Mouse (Mus musculus): ENCODE measurements around the gene Prkce. TPM values are rescaled to one million over a fixed set of nuclear protein-coding genes. Genes with fewer than 3 reads are reported as not detected.

Prkce gene
- total RNA-seq, 1 experiment: 1.7 TPM

DNA sequence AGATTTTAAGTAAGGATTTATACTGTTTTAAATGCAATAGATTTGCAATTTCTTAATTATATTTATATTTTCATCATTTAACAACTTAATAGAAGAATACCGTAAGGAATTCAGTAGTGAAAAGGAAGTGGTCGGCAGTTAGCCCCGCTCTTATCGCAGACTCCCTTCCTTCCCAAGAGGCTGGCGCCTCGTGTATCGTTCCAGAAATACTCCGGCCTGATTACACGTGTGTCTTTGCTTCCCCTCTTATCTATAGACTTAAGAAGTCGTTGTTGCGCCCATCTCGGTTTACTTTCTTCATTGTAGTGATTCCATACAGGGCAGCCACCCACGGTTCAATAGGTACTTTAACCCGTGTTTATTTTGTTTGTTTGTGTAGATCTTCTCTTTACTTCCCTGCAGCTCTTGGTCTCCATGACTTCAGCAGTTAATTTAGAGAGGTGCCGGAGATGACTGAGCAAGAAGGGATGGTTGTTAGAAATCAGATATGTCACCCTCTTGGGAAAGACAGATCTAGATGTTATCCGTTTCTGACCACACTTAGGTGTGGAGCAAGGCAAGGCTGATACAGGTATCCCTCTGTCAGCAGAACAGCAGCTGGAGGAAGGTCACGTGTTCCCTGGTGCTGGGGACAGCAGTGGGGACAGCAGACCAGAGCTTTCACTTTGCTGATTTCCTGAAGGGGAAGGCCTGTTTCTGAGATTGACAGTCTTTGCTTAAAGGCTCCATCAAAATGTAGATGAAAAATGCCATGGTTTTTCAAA lies 40.7 kb downstream of the Prkce start:
- no peak for TF ChIP-seq ZC3H11A (IDR thresholded peaks at IDR 0.05; ENCODE audit: borderline replicate concordance, low read depth, low read length)
- no peak for TF ChIP-seq ZNF384 (IDR thresholded peaks at IDR 0.05; ENCODE audit: low read depth, low read length)
- TF ChIP-seq CHD2 (IDR thresholded peaks at IDR 0.05; ENCODE audit: low read depth, low read length): no peak
- TF ChIP-seq MAFK (IDR thresholded peaks at IDR 0.05; ENCODE audit: insufficient read depth, low read depth, low read length): no peak
- TF ChIP-seq HCFC1 (IDR thresholded peaks at IDR 0.05; ENCODE audit: borderline replicate concordance, insufficient read depth, low read length): no peak
- Histone ChIP-seq H3K4me1 (ENCODE audit: control insufficient read depth in 2 of 2, insufficient read depth in 2 of 2, low read length in 2 of 2, poor library complexity in 1 of 2) (no peaks in the 10 kb centered on the region), H3K9ac (ENCODE audit: insufficient read depth, low read depth, low read length, poor library complexity, severe bottlenecking) (no peak overlapping the region), H3K4me3 (ENCODE audit: insufficient read depth in 1 of 2, low read depth in 1 of 2, low read length in 2 of 2, poor library complexity in 1 of 2, severe bottlenecking in 1 of 2) (no peak overlapping the region), H3K9me3 (ENCODE audit: control insufficient read depth, insufficient read depth, low read depth, low read length) (no peaks in the 10 kb centered on the region), H3K36me3 (ENCODE audit: control insufficient read depth, insufficient read depth, low read length, poor library complexity, severe bottlenecking) (no peaks in the 10 kb centered on the region), H3K27ac (ENCODE audit: insufficient read depth, low read depth, low read length, poor library complexity, severe bottlenecking) (no peak overlapping the region)
- DNase-seq (ENCODE audit: low read depth, low spot score): no peak
- in situ Hi-C loops (cut with MboI; ENCODE audit: low sequenced_read_pairs in 2 of 2, unreplicated experiment in 2 of 2): no loop called here

DNA sequence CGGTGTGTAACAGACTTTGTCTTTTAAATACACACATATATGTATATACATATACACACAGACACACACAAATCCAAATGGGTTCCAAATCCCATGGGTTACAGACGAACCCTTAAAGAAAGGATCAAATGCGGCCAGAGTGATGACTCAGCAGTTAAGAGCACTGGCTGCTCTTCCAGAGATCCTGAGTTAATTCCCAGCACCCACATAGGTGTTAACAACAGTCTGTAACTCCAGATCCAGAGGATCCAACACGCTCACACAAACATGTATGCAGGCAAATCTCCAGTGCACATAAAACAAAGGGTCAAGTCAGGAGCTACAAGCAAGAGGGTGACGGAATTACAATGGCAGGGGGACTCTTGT lies 41.2 kb downstream of the Prkce start:
- no peaks in the 10 kb centered on the region for H3K4me1 ChIP-seq (ENCODE audit: control insufficient read depth in 2 of 2, insufficient read depth in 2 of 2, low read length in 2 of 2, poor library complexity in 1 of 2)
- no peak for DNase-seq (ENCODE audit: low read depth, low spot score)
- H3K9me3 ChIP-seq (ENCODE audit: control insufficient read depth, insufficient read depth, low read depth, low read length): no peaks in the 10 kb centered on the region
- H3K9ac ChIP-seq (ENCODE audit: insufficient read depth, low read depth, low read length, poor library complexity, severe bottlenecking): no peak overlapping the region
- H3K27ac ChIP-seq (ENCODE audit: insufficient read depth, low read depth, low read length, poor library complexity, severe bottlenecking): no peak overlapping the region
- H3K4me3 ChIP-seq (ENCODE audit: insufficient read depth in 1 of 2, low read depth in 1 of 2, low read length in 2 of 2, poor library complexity in 1 of 2, severe bottlenecking in 1 of 2): no peak overlapping the region
- no peaks in the 10 kb centered on the region for H3K36me3 ChIP-seq (ENCODE audit: control insufficient read depth, insufficient read depth, low read length, poor library complexity, severe bottlenecking)
- TF ChIP-seq HCFC1 (IDR thresholded peaks at IDR 0.05; ENCODE audit: borderline replicate concordance, insufficient read depth, low read length): no peak
- TF ChIP-seq MAFK (IDR thresholded peaks at IDR 0.05; ENCODE audit: insufficient read depth, low read depth, low read length): peak; percentile 88
- no peak for TF ChIP-seq ZC3H11A (IDR thresholded peaks at IDR 0.05; ENCODE audit: borderline replicate concordance, low read depth, low read length)
- TF ChIP-seq ZNF384 (IDR thresholded peaks at IDR 0.05; ENCODE audit: low read depth, low read length): no peak
- no peak for TF ChIP-seq CHD2 (IDR thresholded peaks at IDR 0.05; ENCODE audit: low read depth, low read length)
- in situ Hi-C loops (cut with MboI; ENCODE audit: low sequenced_read_pairs in 2 of 2, unreplicated experiment in 2 of 2): no loop called here

GRCm38 (mm10) chr17:86209680-86210251 lies 42.2 kb downstream of the Prkce start:
- DNase-seq (ENCODE audit: low read depth, low spot score): no peak
- in situ Hi-C loops (cut with MboI; ENCODE audit: low sequenced_read_pairs in 2 of 2, unreplicated experiment in 2 of 2): no loop called here
- TF ChIP-seq MAFK (IDR thresholded peaks at IDR 0.05; ENCODE audit: insufficient read depth, low read depth, low read length): no peak
- no peak for TF ChIP-seq ZNF384 (IDR thresholded peaks at IDR 0.05; ENCODE audit: low read depth, low read length)
- no peak for TF ChIP-seq ZC3H11A (IDR thresholded peaks at IDR 0.05; ENCODE audit: borderline replicate concordance, low read depth, low read length)
- TF ChIP-seq CHD2 (IDR thresholded peaks at IDR 0.05; ENCODE audit: low read depth, low read length): no peak
- TF ChIP-seq HCFC1 (IDR thresholded peaks at IDR 0.05; ENCODE audit: borderline replicate concordance, insufficient read depth, low read length): no peak
- Histone ChIP-seq H3K4me3 (ENCODE audit: insufficient read depth in 1 of 2, low read depth in 1 of 2, low read length in 2 of 2, poor library complexity in 1 of 2, severe bottlenecking in 1 of 2) (no peak overlapping the region), H3K36me3 (ENCODE audit: control insufficient read depth, insufficient read depth, low read length, poor library complexity, severe bottlenecking) (no peaks in the 10 kb centered on the region), H3K9ac (ENCODE audit: insufficient read depth, low read depth, low read length, poor library complexity, severe bottlenecking) (no peak overlapping the region), H3K4me1 (ENCODE audit: control insufficient read depth in 2 of 2, insufficient read depth in 2 of 2, low read length in 2 of 2, poor library complexity in 1 of 2) (peaks cover 0 to 3% of the 10 kb centered on the region in 2 experiments; a peak in 1 of 4 replicates), H3K9me3 (ENCODE audit: control insufficient read depth, insufficient read depth, low read depth, low read length) (no peaks in the 10 kb centered on the region), H3K27ac (ENCODE audit: insufficient read depth, low read depth, low read length, poor library complexity, severe bottlenecking) (no peak overlapping the region)

DNA sequence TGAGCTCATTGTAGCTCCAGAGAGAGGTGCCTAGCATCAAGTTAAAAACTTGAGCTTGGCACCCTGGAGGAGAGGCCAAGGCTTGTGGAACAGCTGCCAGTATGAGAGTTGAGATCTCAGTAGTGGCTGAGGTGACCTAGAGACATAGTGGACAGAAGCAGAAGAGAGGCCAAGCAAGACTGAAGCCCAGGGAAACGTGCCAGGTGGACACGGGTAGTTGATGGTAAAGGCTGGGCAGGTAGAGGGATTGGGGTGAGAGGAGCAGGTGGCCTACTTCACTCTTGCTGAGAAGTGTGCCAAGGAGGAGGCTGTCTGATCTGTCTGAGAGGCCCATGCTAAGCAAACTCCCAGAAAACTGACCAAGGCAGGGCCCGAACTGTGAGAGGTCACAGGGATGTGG lies 44.6 kb downstream of the Prkce start:
- no peak for DNase-seq (ENCODE audit: low read depth, low spot score)
- H3K4me3 ChIP-seq (ENCODE audit: insufficient read depth in 1 of 2, low read depth in 1 of 2, low read length in 2 of 2, poor library complexity in 1 of 2, severe bottlenecking in 1 of 2): no peak overlapping the region
- H3K36me3 ChIP-seq (ENCODE audit: control insufficient read depth, insufficient read depth, low read length, poor library complexity, severe bottlenecking): no peaks in the 10 kb centered on the region
- TF ChIP-seq MAFK (IDR thresholded peaks at IDR 0.05; ENCODE audit: insufficient read depth, low read depth, low read length) (no peak), ZC3H11A (IDR thresholded peaks at IDR 0.05; ENCODE audit: borderline replicate concordance, low read depth, low read length) (no peak), CHD2 (IDR thresholded peaks at IDR 0.05; ENCODE audit: low read depth, low read length) (no peak), HCFC1 (IDR thresholded peaks at IDR 0.05; ENCODE audit: borderline replicate concordance, insufficient read depth, low read length) (no peak), ZNF384 (IDR thresholded peaks at IDR 0.05; ENCODE audit: low read depth, low read length) (no peak)
- peaks cover 0 to 3% of the 10 kb centered on the region in 2 experiments; a peak in 1 of 4 replicates for H3K4me1 ChIP-seq (ENCODE audit: control insufficient read depth in 2 of 2, insufficient read depth in 2 of 2, low read length in 2 of 2, poor library complexity in 1 of 2)
- H3K9me3 ChIP-seq (ENCODE audit: control insufficient read depth, insufficient read depth, low read depth, low read length): no peaks in the 10 kb centered on the region
- no peak overlapping the region for H3K9ac ChIP-seq (ENCODE audit: insufficient read depth, low read depth, low read length, poor library complexity, severe bottlenecking)
- in situ Hi-C loops (cut with MboI; ENCODE audit: low sequenced_read_pairs in 2 of 2, unreplicated experiment in 2 of 2): no loop called here
- no peak overlapping the region for H3K27ac ChIP-seq (ENCODE audit: insufficient read depth, low read depth, low read length, poor library complexity, severe bottlenecking)
